Mouse (Mus musculus) MEL (cell line): ENCODE measurements at regions not wholly inside any gene's neighbourhood (a gene's known extent, or its start where the extent isn't known, plus 50 kb on each side); places are given as distances from the start of the nearest gene placed in this dataset.

ENCODE experiments used
- DNase-seq: peaks from one replicate; pipeline ENCODE4 v3.0.0; 2011; ENCODE audit warnings: low read depth, low spot score
- H3K27ac ChIP-seq: 2 replicates; pipeline ENCODE4 v1.5.1; 2012; ENCODE audit warnings: low read depth, mild to moderate bottlenecking, control low read depth, low read length, moderate library complexity; ENCODE audit not compliant: control insufficient read depth
- H3K27me3 ChIP-seq, 2 experiments: fragments of 150-350 bp in 1 of 2; sonication (generic) in 1 of 2; 2 replicates each; pipeline ENCODE4 v1.6.1; 2012; ENCODE audit warnings: low read length in 2 of 2, mild to moderate bottlenecking in 2 of 2, improper control_type of control experiment in 1 of 2, moderate library complexity in 1 of 2; ENCODE audit not compliant: insufficient read depth in 2 of 2, control insufficient read depth in 1 of 2
- H3K36me3 ChIP-seq, 2 experiments: 2 replicates each; pipeline ENCODE4 v1.6.1; 2012 to 2014; ENCODE audit warnings: low read length in 2 of 2, improper control_type of control experiment in 1 of 2, inconsistent platforms in 1 of 2, mild to moderate bottlenecking in 1 of 2; ENCODE audit not compliant: insufficient read depth in 2 of 2, control insufficient read depth in 1 of 2
- H3K4me1 ChIP-seq, 2 experiments: fragments of 150-350 bp in 1 of 2; sonication (generic) in 1 of 2; 2 replicates each; pipeline ENCODE4 v1.6.1; 2012; ENCODE audit warnings: low read length in 2 of 2, improper control_type of control experiment in 1 of 2, mild to moderate bottlenecking in 1 of 2; ENCODE audit not compliant: insufficient read depth in 2 of 2, control insufficient read depth in 1 of 2
- H3K4me3 ChIP-seq, 2 experiments: fragments of 150-350 bp in 1 of 2; sonication (generic) in 1 of 2; 2 replicates each; pipeline ENCODE4 v1.5.1; 2012; ENCODE audit warnings: low read depth in 2 of 2, low read length in 2 of 2, mild to moderate bottlenecking in 2 of 2, moderate library complexity in 2 of 2, control low read depth in 1 of 2, improper control_type of control experiment in 1 of 2; ENCODE audit not compliant: control insufficient read depth in 1 of 2, insufficient read depth in 1 of 2
- H3K79me2 ChIP-seq: 2 replicates; pipeline ENCODE4 v1.6.1; 2012; ENCODE audit warnings: mild to moderate bottlenecking, low read length, moderate library complexity; ENCODE audit not compliant: control insufficient read depth, poor library complexity, insufficient read depth
- H3K9ac ChIP-seq: 2 replicates; pipeline ENCODE4 v1.6.1; 2012; ENCODE audit warnings: low read depth, mild to moderate bottlenecking, control low read depth, low read length, moderate library complexity; ENCODE audit not compliant: control insufficient read depth, poor library complexity, severe bottlenecking
- H3K9me3 ChIP-seq: fragments of 150-350 bp; sonication (generic); replicated peaks from 2 replicates; pipeline ENCODE4 v1.6.1; 2012; ENCODE audit warnings: mild to moderate bottlenecking, low read length, improper control_type of control experiment, moderate library complexity; ENCODE audit not compliant: insufficient read depth
- BHLHE40 ChIP-seq: IDR thresholded peaks from 2 replicates; pipeline ENCODE4 v1.6.1; 2012; ENCODE audit warnings: low read depth, mild to moderate bottlenecking, inconsistent platforms, low read length, improper control_type of control experiment, borderline replicate concordance
- CTCF ChIP-seq, 3 experiments: IDR thresholded peaks in 2 of 3; conservative IDR thresholded peaks in 1 of 3; 2 replicates each; pipeline ENCODE4 v1.5.1; 2011 to 2012; ENCODE audit warnings: low read length in 3 of 3, low read depth in 2 of 3, mild to moderate bottlenecking in 2 of 3, improper control_type of control experiment in 1 of 3, inconsistent platforms in 1 of 3, mixed read lengths in 1 of 3, moderate library complexity in 1 of 3; ENCODE audit not compliant: control insufficient read depth in 1 of 3, insufficient read depth in 1 of 3, poor library complexity in 1 of 3, severe bottlenecking in 1 of 3
- E2F4 ChIP-seq: IDR thresholded peaks from 2 replicates; pipeline ENCODE4 v1.6.1; 2011; ENCODE audit warnings: low read depth, low read length, improper control_type of control experiment, borderline replicate concordance
- ELF1 ChIP-seq: IDR thresholded peaks from 2 replicates; pipeline ENCODE4 v1.6.1; 2014; ENCODE audit warnings: low read depth, mild to moderate bottlenecking, inconsistent platforms, low read length, improper control_type of control experiment, moderate library complexity
- GATA1 ChIP-seq: IDR thresholded peaks from 2 replicates; pipeline ENCODE4 v1.6.1; 2011; ENCODE audit warnings: low read depth, low read length, improper control_type of control experiment
- KAT2A ChIP-seq: conservative IDR thresholded peaks from 2 replicates; pipeline ENCODE4 v1.6.1; 2012; ENCODE audit warnings: low read depth, low read length, improper control_type of control experiment, inconsistent platforms
- MAX ChIP-seq: IDR thresholded peaks from 2 replicates; pipeline ENCODE4 v1.6.1; 2011; ENCODE audit warnings: low read length, improper control_type of control experiment
- MEF2A ChIP-seq: IDR thresholded peaks from 2 replicates; pipeline ENCODE4 v1.6.1; 2014; ENCODE audit warnings: low read depth, mild to moderate bottlenecking, inconsistent platforms, low read length, improper control_type of control experiment; ENCODE audit not compliant: poor library complexity, insufficient replicate concordance, severe bottlenecking; ENCODE audit errors: extremely low read depth
- MXI1 ChIP-seq: IDR thresholded peaks from 2 replicates; pipeline ENCODE4 v1.6.1; 2011; ENCODE audit warnings: mild to moderate bottlenecking, low read depth, low read length, improper control_type of control experiment
- MYB ChIP-seq: IDR thresholded peaks from 2 replicates; pipeline ENCODE4 v1.6.1; 2011; ENCODE audit warnings: mild to moderate bottlenecking, low read depth, low read length, improper control_type of control experiment
- MYC ChIP-seq: IDR thresholded peaks from 2 replicates; pipeline ENCODE4 v1.6.1; 2011; ENCODE audit warnings: low read depth, mild to moderate bottlenecking, low read length, improper control_type of control experiment, moderate library complexity
- NRF1 ChIP-seq: IDR thresholded peaks from 2 replicates; pipeline ENCODE4 v1.6.1; 2014; ENCODE audit warnings: low read depth, mild to moderate bottlenecking, inconsistent platforms, low read length, improper control_type of control experiment, moderate library complexity; ENCODE audit not compliant: poor library complexity, insufficient read depth, severe bottlenecking
- POLR2A ChIP-seq, 2 experiments: IDR thresholded peaks; 2 replicates each; pipeline ENCODE4 v1.6.1; 2011 to 2012; ENCODE audit warnings: low read length in 2 of 2, mild to moderate bottlenecking in 2 of 2, control low read depth in 1 of 2, improper control_type of control experiment in 1 of 2, low read depth in 1 of 2, moderate library complexity in 1 of 2; ENCODE audit not compliant: control insufficient read depth in 1 of 2, insufficient read depth in 1 of 2, poor library complexity in 1 of 2
- POLR2AphosphoS2 ChIP-seq: IDR thresholded peaks from 2 replicates; pipeline ENCODE4 v1.6.1; 2011; ENCODE audit warnings: low read length, improper control_type of control experiment
- RAD21 ChIP-seq: IDR thresholded peaks from 2 replicates; pipeline ENCODE4 v1.6.1; 2011; ENCODE audit warnings: mild to moderate bottlenecking, low read depth, low read length, improper control_type of control experiment
- RCOR1 ChIP-seq: IDR thresholded peaks from 2 replicates; pipeline ENCODE4 v1.6.1; 2012; ENCODE audit warnings: low read depth, mild to moderate bottlenecking, inconsistent platforms, low read length, improper control_type of control experiment
- SIN3A ChIP-seq: IDR thresholded peaks from 2 replicates; pipeline ENCODE4 v1.6.1; 2012; ENCODE audit warnings: low read length, improper control_type of control experiment, inconsistent platforms
- TAL1 ChIP-seq: IDR thresholded peaks from 2 replicates; pipeline ENCODE4 v1.6.1; 2012; ENCODE audit warnings: mild to moderate bottlenecking, inconsistent platforms, low read length, moderate library complexity, mixed read lengths
- TBP ChIP-seq: IDR thresholded peaks from 2 replicates; pipeline ENCODE4 v1.8.0; 2011; ENCODE audit warnings: low read depth, low read length, improper control_type of control experiment
- USF1 ChIP-seq: IDR thresholded peaks from 2 replicates; pipeline ENCODE4 v1.6.1; 2014; ENCODE audit warnings: low read depth, mild to moderate bottlenecking, inconsistent platforms, low read length, improper control_type of control experiment, moderate library complexity
- ZMIZ1 ChIP-seq: IDR thresholded peaks from 2 replicates; pipeline ENCODE4 v1.6.1; 2012; ENCODE audit warnings: low read depth, mild to moderate bottlenecking, inconsistent platforms, low read length, improper control_type of control experiment, moderate library complexity

- no peaks in the 10 kb centered on the region for H3K36me3 ChIP-seq
- H3K4me3 ChIP-seq: no peak overlapping the region
- H3K27me3 ChIP-seq: no peaks in the 10 kb centered on the region
- H3K79me2 ChIP-seq: no peaks in the 10 kb centered on the region
- 0 out of 2 replicates have a peak, but pooled peaks cover 1% of the 10 kb centered on the region for H3K9me3 ChIP-seq
- no peak overlapping the region for H3K27ac ChIP-seq
- TF ChIP-seq TAL1 (no peak), RCOR1 (no peak), MXI1 (no peak), MEF2A (no peak), BHLHE40 (no peak), GATA1 (no peak), KAT2A (no peak), SIN3A (no peak), RAD21 (no peak), ELF1 (no peak), USF1 (no peak), E2F4 (no peak), MYC (no peak), TBP (no peak), CTCF (IDR thresholded peaks at IDR 0.05 in 2 of 3, conservative IDR thresholded peaks at IDR 0.05 in 1 of 3; ENCODE audit: control insufficient read depth in 1 of 3, insufficient read depth in 1 of 3, low read depth in 2 of 3, low read length in 3 of 3, poor library complexity in 1 of 3, severe bottlenecking in 1 of 3) (no peak), ZMIZ1 (no peak), POLR2AphosphoS2 (no peak), NRF1 (no peak), MYB (no peak)
- DNase-seq: no peak
- H3K9ac ChIP-seq: no peak overlapping the region
- H3K4me1 ChIP-seq: 0 out of 4 replicates have a peak, but pooled peaks cover 0 to under 1% of the 10 kb centered on the region in 2 experiments
Observed at GRCm38 (mm10) chr15:23536691-23537090, 987.9 kb downstream of the Cdh18 start.

DNA sequence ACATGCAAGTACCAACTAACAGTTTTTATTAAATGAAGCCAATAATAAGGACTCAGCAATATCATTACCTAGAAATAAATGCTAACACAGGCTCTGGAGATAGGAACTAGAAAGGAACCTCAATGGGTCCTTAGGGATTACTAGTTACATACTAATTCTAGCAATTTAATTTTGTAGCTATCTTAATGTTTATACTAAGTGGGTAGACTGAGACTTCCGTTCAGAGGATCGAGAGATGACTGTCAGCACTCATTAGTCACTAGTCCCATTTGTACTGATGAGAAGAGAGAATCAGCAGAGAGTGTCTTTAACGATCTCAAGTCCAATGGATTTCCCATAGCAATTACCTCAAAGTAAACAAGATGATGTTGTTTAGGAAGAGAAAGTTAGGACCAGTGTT lies 988.6 kb downstream of the Cdh18 start:
- Histone ChIP-seq H3K9me3 (no peaks in the 10 kb centered on the region), H3K4me1 (peaks cover 0 to 2% of the 10 kb centered on the region in 2 experiments; a peak in 1 of 4 replicates), H3K27ac (no peak overlapping the region), H3K36me3 (no peaks in the 10 kb centered on the region), H3K27me3 (no peaks in the 10 kb centered on the region), H3K4me3 (no peak overlapping the region), H3K79me2 (no peaks in the 10 kb centered on the region), H3K9ac (no peak overlapping the region)
- TF ChIP-seq USF1: no peak
- TF ChIP-seq MEF2A: no peak
- TF ChIP-seq MAX: no peak
- no peak for TF ChIP-seq POLR2A (IDR thresholded peaks at IDR 0.05; ENCODE audit: control insufficient read depth in 1 of 2, insufficient read depth in 1 of 2, low read depth in 1 of 2, low read length in 2 of 2, poor library complexity in 1 of 2)
- no peak for TF ChIP-seq RCOR1
- no peak for DNase-seq
